Mouse (Mus musculus): ENCODE results near the gene Ublcp1.

The Ublcp1 gene

DNA sequence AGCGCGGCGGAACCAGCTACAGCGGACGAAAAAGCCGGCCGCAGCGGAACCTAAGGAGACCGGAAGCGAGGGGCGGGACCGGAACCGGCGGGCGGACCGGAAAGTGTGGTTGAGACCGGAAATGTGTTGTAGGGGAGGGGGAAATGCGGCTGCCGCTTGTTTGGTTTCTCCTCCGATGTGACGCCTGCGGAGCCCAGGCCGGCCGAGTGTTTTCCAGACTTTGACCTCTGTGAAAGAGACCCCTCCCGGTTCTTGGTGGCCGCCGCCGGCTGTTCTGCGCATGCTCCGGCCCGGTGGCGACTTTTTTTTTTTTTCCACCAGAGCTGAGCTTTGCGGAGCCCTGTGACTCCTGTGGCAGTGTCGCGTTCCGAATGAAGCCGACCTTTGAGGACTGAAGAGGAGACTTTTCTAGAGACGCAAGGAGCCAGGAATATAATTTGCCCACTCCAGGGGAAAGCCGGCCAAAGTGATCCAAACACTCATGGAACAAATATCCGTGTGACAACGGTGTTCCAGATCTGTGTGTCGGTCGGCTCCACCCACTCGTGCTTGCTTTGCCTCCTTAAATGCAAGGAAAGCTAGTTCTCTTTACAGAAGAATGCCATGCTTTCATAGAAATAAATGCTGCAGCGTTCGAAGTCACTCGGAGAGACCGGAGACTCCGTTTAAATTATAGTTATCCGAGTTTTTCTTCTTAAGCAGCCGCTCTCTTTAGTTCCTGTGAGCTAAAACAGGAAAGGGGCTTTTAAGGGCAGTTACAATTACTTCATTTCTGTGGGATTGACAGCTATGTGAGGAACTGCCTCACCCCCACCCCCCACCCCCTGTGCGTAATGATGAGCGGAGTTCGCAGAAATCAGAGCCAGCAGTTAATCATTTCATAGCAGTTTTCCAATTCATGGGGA is at the start of gene Ublcp1:
TSS of gene Ublcp1 (minus strand) at position 67 of the 905 bp plus-strand sequence.
- DNase-seq (ENCODE audit: low read depth, low spot score), result peak; percentile 97

DNA sequence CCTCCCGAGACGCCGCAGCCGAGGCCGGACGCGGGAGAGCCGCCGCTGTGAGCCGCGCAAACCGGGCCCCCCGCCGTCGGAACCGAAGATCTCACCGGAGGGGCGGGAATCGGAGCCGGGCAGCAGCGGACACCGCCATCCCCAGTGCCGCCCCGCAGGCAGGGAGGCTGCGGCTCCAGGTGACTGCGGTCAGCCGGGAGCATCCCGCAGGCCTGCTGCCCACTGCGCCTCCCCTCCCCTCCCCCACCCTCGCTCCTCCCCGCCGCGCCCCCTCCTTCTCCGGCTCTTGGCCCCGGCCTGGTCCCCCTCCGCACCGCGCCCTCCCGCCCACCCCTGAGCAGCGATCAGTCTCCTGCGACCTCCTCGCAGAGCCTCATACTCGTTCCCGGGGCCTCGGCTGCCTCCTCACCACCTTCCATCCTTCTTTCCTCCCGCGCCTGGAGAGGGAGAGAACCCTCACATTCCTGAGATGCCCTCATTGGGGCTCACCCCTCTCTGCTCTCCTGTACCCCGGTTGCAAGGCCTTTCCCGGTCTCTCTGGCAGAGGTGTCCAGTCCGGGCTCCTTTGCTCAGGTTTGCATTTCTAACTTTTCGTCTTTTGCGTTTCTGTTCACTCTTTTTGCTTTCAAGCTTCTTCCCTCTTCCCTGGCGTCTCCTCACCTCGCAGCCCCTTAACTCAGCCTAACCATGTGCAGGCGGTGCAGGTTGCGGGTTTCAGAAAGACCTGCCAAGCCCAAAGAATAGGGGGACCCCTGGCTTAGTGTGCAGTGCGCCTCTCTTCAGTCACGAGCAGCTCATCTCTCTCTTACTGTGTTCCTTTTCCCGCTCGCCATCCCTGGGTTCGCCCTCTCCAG is 49.0 kb upstream of the Ublcp1 start:
- peak; percentile 40 for DNase-seq (ENCODE audit: low read depth, low spot score)

DNA sequence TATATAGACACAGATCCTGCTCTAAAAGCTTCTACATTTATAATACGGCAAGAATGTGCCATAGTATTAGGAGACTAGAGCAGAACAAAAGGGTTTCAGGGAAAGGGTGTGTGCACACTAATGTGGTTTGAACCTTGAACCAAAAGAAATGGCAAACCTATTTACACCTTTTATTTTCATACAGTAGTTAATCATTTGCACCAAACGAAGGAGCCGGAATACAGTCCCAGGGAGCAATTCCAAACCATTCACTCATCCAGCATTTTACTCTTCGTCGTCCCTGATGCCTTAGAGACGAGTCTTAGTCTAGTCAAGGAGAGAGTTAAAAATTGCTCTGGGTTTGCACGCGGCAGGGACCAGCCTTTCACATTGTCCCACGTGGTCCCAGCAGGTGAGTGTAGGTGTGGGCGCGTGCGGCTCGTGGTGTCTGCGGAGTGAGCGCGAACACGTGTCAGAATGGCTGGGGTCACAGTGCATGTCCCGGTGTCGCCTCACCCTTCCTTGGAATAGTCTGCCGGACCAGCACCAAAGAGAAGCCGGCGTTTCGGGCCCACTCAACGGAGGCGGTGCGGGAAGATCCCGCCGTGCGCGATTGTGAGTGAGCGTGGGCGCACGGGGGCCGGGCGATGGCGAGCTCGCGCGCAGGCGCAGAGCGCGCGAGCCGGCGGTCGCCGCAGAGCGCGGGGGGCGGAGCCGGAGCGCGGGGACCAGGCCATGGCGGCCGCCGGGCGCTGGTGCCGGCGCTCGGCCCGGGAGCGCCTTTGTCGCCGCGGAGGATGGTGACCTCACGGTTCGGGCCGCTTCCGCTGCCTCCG is 48.2 kb upstream of the Ublcp1 start, which contains the start of gene Rnf145:
TSS of gene Rnf145 (plus strand) at position 684 of the 815 bp plus-strand sequence.
- peak; percentile 87 for DNase-seq (ENCODE audit: low read depth, low spot score)

DNA sequence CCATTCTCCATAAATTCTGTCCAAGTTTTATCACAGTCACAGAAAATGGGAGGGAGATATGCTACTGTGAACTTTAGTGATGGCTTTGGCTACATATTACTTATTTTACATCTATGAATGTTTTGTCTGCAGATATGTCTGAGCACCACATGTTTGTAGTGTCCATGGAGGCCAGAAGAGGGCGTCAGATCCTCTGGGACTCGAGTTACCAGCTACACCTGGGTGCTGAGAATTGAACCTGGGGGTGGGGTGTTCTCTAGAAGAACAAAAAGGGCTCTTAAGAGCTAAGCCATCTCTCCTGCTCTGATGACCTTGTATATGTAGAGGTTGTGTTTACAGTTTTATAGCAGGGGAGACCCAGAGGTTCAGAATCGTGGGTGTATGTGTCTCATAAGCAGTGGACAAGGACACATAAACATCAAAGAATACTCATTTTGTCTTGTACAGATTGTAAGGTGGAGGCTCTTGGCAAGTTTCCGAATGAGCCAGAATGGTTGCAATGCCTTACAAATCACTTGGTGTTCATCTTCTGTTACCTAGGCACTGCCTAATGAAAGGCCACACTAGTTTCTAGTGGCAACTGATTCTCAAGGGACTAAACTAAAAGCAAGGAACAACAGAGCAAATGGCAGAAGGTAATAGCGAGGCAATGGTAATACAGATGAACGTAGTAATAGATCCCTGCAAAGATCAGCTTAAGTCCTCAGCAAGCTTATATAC is 47.4 kb upstream of the Ublcp1 start:
- no peak for DNase-seq (ENCODE audit: low read depth, low spot score)

DNA sequence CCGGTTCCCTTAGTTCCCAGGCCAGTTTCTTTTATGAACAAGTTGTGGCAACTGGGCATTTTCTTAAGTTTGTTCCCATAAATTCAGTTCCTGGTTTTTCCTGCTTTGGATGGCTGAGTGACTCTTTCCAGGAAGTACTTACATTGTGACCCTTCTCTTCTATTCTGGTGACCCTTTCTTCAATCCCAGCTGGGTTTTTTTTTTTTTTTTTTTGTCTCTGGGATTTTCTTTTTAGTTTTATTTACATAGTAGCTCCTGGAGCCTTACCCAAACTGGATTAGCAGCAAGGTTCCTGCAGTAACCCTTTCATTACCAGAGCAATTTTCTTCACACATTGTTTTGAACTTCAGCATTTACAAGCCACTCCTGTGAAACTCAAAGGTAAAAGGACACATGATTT is 46.1 kb upstream of the Ublcp1 start:
- DNase-seq (ENCODE audit: low read depth, low spot score), result no peak

DNA sequence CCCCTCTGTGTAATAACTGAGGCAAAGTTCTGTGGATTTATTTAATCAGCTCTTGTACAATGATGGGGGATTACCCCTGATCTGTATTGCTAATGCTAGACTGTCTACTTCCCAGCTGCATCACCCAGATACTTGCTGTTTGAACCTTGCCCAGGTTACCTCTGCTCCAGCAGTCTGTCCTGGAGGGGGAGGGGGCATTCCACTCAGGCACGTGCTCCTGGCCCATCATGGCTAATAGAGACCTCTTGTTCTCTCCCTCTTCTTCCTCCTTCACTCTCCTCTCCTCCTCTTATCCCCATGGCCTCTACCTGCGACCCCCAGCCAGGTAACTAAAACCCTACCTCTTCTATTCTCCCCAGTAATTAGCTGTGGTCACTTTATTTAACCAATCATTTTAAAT is 44.4 kb upstream of the Ublcp1 start:
- no peak for DNase-seq (ENCODE audit: low read depth, low spot score)

DNA sequence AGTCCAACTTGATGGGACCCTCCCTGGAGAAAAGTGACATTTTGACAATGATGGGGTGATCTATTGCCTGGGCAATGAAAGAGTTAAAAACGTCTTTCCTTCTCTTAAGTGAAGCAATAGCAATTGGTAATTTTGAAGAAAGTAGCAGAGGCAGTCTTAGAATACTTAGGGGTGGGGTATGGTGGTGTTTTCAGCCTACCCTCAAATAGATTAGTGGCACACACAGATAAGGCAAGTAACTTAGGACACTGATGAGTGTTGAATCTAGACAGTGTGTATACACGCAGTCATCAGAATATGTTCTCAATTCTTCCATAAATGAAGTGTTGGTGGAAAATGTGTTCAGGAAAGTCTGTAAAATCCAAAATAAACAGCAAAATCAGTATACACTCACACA is 42.7 kb upstream of the Ublcp1 start:
- no peak for DNase-seq (ENCODE audit: low read depth, low spot score)

DNA sequence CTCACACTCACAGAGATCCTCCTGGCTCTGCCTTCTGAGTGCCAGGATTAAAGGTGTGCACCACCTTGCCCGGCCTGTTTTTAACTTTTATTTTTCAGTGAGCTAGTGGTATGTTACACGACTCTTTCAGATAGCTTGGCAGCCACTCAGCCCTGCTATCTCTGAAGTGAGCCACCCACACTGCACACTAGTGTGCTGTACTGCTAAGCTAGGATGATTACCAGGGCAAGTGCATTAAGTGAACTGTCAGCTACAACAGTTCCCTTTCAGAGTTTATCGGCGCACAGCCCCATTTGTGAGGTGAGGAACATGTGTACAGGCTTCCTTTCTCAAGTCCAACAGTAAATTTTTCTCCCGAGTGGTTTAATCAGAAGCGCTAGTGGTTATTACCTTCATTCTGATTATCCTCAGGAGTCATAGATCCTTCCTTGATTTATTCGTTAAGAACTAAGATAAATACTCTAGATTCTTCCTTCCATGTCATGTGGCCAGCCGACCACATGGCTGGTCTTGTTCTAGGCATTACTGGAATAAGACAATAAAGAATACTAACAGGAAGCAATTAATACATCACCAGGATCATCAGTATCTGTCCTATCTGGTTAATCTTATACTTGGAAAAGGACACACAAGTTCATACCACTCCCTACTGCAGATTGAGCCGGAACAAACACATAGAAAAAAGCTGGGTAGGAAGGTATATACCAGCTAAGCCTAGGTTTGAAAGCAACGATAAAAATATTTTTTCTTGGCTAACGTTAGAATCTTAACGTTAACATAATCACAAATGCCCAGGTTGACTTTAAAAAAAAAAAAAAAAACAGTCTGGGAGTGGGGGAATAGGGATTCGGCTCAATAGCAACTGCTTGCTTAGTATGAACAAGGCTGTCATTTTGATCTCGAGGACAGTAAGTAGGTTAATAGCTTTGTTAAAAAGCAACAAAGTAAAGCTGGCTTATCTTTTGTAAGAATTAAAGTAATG is 42.0 kb upstream of the Ublcp1 start:
- peak; percentile 59 for DNase-seq (ENCODE audit: low read depth, low spot score)

DNA sequence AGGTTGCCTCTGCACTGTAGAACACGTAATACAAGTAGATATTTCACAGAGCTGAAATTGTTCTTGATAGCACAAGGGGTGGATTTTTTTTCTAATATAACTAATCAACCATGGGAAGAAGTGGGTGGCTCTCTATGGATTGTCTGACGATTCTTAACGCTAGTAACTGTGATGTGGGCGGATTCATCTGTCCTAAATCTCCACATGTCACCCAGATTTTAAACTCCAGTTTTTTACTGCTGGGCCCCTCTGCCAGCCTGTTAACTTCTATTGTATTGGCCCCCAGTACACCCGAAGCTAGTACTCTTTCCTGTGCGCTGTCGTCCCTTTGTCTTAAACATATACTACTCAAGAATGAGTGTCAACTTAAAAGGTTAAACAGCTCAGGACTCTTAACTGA is 40.1 kb upstream of the Ublcp1 start:
- DNase-seq (ENCODE audit: low read depth, low spot score), result peak; percentile 48

DNA sequence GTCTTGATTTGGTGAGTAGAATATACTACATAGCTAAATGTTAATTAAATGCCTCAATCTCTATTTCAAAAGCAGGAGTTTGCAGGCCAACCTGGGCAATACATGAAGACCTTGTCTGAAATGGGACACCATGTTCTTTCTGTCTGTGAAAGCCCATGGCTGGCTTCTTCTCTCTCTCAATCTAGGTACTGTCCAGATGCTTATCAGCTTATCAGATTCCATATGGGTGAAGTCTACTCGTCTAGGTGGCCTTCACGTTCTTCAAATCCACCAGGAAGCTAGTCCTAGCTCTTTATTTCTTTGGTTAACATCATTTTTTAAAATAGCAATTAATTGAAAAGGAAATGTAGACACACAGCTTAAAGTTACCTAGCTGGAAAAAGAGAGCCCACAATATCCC is 39.6 kb upstream of the Ublcp1 start:
- no peak for DNase-seq (ENCODE audit: low read depth, low spot score)

DNA sequence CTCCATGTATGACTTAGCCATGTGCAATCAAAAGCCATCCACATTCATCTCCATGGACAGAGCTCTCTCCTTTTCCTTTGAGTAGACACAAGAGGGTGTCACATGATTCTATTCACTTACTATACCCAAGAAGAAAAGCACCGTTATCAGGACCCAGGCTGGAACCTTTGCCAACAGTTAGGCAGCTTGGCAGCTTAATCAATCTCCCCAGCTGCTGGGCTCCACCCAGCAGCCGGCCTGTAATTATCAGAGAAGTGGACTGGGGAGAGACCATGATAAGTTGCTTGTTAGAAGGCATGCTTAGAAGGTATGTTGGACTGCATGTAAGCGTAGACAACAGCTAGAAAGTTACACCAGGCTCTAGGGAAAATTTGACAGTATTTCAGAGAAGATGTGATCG is 38.6 kb upstream of the Ublcp1 start:
- no peak for DNase-seq (ENCODE audit: low read depth, low spot score)

DNA sequence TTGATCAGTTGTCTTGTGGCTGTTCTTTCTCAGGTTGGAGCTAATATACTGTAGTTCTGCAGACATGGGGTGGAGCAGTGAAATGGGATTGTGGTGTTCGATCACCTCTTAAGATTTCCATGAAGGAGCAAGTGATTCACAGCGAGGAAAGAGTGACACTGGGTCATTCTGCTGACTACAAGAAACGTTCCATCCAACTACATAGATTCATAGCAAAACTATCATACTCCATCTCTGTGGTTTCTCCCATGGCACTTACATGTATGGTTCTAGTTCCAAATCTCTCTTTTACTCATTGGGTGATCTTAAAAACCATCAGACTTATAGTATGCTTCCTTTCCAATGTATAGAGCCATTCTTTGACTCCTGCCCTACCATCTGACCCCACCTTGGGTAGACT is 34.5 kb upstream of the Ublcp1 start:
- DNase-seq (ENCODE audit: low read depth, low spot score), result no peak

DNA sequence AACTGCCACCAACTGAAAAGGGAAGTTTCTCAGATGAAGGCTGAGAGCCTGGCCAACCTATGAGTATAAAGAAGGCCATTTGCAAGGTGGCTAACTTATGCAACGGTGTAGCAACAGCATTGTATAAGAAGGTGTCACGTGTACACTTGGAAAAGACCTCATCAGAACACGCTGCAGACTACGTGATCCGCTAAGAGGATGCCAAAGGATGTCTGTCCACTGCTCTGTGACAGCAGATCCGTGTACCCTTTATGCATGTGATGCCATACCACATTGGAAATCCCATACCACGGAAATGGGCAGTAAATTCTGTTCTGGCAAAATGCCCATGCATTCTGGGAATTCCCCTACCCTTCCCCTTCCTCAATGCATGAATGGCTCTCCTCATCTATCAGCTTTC is 33.8 kb upstream of the Ublcp1 start:
- no peak for DNase-seq (ENCODE audit: low read depth, low spot score)

DNA sequence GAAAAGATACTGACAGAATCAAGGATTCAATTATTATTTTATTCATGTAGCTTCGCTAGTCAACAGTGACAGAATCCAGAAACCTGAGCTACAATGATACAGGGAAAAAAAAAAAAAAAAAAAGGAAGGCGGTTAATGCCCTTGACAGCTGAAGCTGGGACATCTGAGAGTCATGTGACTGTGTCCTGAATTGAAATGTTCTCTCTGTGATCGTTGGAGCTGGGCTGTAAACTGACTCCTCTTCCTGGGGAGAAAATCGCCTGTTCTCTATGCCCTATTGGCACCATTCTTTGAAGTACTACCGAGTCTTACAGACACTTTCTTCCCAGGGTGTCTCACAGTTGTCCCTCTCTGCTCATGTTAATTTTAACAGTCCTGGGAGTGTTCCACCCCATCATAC is 32.6 kb upstream of the Ublcp1 start:
- no peak for DNase-seq (ENCODE audit: low read depth, low spot score)

DNA sequence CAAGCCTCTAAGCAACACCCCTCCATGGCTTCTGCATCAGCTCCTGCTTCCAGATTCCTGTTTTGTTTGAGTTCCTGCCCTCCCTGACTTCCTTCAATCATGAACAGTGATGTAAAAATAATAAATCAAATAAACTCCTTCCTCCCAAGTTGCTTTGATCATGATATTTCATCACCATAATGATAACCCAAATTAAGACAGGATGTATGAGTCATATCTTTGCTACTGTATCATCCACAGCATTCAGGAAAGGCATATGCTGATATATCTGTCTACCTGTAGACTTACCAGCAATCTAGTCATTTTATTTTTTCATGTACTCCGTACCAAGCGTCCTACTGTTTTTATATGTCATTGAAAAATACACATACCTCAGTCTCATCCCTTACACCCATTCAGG is 31.2 kb upstream of the Ublcp1 start:
- no peak for DNase-seq (ENCODE audit: low read depth, low spot score)

DNA sequence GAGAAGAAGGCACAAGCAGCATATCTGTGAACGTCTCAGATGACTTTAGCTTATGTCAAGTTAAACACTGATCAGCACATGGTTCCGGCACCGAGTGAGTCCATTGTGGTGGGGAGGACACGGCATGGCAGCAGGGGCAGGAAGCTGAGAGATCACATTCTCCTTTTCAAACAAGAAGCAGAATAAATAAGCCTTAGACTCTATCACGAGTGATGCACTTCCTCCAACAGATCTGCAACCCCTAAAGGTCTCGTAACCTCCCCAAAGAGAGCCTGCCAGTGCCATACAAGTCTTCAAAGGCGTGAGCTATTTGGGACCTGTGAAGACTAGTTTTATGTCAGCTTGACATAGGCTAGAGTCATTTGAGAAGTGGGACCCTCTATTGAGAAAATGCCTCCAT is 30.7 kb upstream of the Ublcp1 start:
- no peak for DNase-seq (ENCODE audit: low read depth, low spot score)

DNA sequence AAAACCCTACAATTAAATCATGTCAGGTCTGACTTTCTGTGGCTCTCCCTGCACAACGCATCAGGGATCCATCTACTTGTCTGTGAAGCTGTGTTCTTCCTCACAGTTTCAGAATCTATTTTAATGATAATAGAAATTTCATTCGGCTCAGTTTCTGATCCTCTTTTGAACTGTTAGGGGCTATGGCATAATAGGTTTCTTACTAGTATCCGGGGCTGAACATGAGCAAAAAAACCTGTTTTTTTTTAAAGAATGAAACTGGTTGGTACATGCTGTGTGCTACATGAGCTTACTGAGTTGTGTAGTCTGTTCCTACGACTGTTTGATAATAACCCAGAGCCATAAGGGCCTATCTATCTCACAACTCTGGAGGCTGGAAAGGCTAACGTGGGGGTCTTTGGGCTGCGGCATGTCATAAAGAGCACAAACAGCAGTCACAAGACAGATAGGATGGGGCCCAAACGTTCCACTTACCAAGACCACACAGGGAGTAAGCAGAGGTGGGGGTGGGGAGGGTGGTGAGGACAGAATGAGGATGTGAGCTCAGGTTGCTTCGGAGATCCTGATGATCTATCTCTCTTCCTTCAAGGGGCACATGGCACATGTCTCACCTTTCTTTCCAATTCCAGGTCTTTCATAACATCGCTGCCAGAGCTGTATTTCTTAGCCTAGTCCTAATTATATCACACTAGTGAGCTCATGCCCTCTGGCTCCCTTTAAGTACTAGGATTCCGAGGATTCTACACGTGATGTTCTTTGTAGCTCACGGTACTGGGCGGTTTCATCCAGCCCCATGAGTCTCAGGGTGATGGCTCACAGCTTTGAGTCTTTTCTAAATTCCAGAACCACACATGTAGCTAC is 28.3 kb upstream of the Ublcp1 start:
- no peak for DNase-seq (ENCODE audit: low read depth, low spot score)

DNA sequence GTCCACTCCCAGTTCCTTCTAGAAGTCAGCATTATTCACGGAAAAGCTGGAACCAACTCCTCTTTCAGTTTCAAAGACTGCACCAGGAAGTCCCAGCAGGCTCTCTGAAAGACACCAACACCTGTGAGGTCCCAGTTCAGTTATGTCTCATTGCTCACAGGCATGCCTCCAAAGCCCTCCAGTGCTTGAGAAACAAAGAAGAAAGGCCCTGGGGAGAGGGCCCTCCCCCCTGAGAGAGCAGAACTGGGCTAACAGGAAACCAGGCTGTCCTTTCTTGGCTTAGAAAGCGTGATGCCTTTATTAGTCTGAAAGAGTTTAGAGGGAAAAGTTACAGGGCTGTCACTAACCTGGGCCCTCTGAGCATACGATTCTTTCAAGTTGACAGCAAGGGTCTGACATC is 25.9 kb upstream of the Ublcp1 start:
- DNase-seq (ENCODE audit: low read depth, low spot score), result no peak
